Mouse (Mus musculus) neutrophil, adult 5-6 weeks (primary cell): Measurements from ENCODE around the gene Ush2a. TPM values are rescaled to one million over a fixed set of nuclear protein-coding genes. Genes with fewer than 3 reads are reported as not detected.

Experiments
- ATAC-seq: fragments of 151-379, 151-347 bp; 2 replicates; pipeline ENCODE4 v1.8.0; 2017; ENCODE audit warnings: mild to moderate bottlenecking, moderate TSS enrichment; ENCODE audit not compliant: insufficient number of reproducible peaks, poor library complexity, low FRiP score, severe bottlenecking; ENCODE audit errors: extremely low read depth
- total RNA-seq: library from RNA; stranded (forward); fragments of 200-1000 nt; gene quantifications from 2 replicates; pipeline ENCODE4 v1.2.3, GENCODE M21; 2017

Gene Ush2a
- total RNA-seq, 1 experiment from 2014 or later = not detected

- ATAC-seq = no peak
Measured at GRCm38 (mm10) chr1:188937246-188937780, 675.5 kb downstream of the Ush2a start.

- no peak for ATAC-seq
Measured at GRCm38 (mm10) chr1:188945326-188945725, 683.5 kb downstream of the Ush2a start.

GRCm38 (mm10) chr1:188946849-188947248 lies 685.0 kb downstream of the Ush2a start:
- ATAC-seq = no peak

GRCm38 (mm10) chr1:188947794-188948193 lies 686.0 kb downstream of the Ush2a start:
- ATAC-seq = no peak

GRCm38 (mm10) chr1:188948276-188948675 lies 686.5 kb downstream of the Ush2a start:
- no peak for ATAC-seq

GRCm38 (mm10) chr1:188951091-188951490 lies 689.3 kb downstream of the Ush2a start:
- no peak for ATAC-seq

- ATAC-seq = no peak
Measured at GRCm38 (mm10) chr1:188952501-188952900, 690.7 kb downstream of the Ush2a start.

- no peak for ATAC-seq
Measured at GRCm38 (mm10) chr1:188973078-188973477, 711.3 kb downstream of the Ush2a start.

- ATAC-seq = no peak
Measured at GRCm38 (mm10) chr1:188973926-188974325, 712.1 kb downstream of the Ush2a start.

- peak; percentile 70; the same call in 1 of the 2 replicates for ATAC-seq
Measured at GRCm38 (mm10) chr1:188980050-188980449, 718.2 kb downstream of the Ush2a start.

- ATAC-seq = peak; percentile 52; the same call in 1 of the 2 replicates
Measured at GRCm38 (mm10) chr1:188993218-188993617, 731.4 kb downstream of the Ush2a start.

- ATAC-seq = no peak
Measured at GRCm38 (mm10) chr1:188997921-188998320, 736.1 kb downstream of the Ush2a start.

GRCm38 (mm10) chr1:188999981-189000380 lies 738.2 kb downstream of the Ush2a start:
- ATAC-seq = peak; percentile 28; the same call in 1 of the 2 replicates

- ATAC-seq = no peak
Measured at GRCm38 (mm10) chr1:189001815-189002214, 740.0 kb downstream of the Ush2a start.

GRCm38 (mm10) chr1:189004774-189005173 lies 743.0 kb downstream of the Ush2a start:
- ATAC-seq = no peak

GRCm38 (mm10) chr1:189006267-189006666 lies 744.4 kb downstream of the Ush2a start:
- peak; percentile 40; the same call in 1 of the 2 replicates for ATAC-seq

- ATAC-seq = no peak
Measured at GRCm38 (mm10) chr1:189006826-189007225, 745.0 kb downstream of the Ush2a start.

GRCm38 (mm10) chr1:189007239-189007979 lies 745.6 kb downstream of the Ush2a start, which contains the start of gene Kctd3:
Gene Kctd3, minus strand, starts transcription at chr1:189007841.
- ATAC-seq = peak; percentile 93

GRCm38 (mm10) chr1:189007980-189008324 lies 746.1 kb downstream of the Ush2a start:
- ATAC-seq = no peak

- no peak for ATAC-seq
Measured at GRCm38 (mm10) chr1:189010671-189011070, 748.8 kb downstream of the Ush2a start.
